Mouse (Mus musculus): Measurements from ENCODE around the gene Ust.

DNA sequence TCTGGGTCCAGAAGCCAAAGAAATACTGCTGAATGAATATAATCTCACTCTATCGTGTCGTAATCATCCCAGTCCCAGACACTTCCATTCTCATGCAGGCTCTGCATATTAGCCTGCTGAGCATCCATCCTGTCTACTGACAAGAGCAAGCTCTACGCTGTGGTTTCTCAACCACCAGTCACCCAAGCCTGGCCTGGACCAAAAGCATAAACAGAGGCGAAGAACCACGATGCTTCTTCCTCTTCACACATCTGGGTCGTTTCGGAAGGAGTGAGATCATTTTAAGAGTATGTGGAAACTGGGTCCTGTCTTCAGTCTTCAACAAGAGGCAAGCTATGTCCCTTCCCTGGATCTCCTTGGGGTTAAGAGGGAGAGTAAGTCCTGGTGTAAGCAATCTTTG is 103.6 kb downstream of the Ust start:
- no peak for TF ChIP-seq POLR2A (IDR thresholded peaks at IDR 0.05; ENCODE audit: low read depth, low read length)
- TF ChIP-seq CTCF (conservative IDR thresholded peaks at IDR 0.05; ENCODE audit: insufficient read depth, insufficient read length, low read depth, low read length), result no peak
